Mouse (Mus musculus): ENCODE results near the gene Zfp182.

- no peak for TF ChIP-seq CTCF (IDR thresholded peaks at IDR 0.05; ENCODE audit: extremely low read depth, insufficient read length, insufficient replicate concordance, low read depth, low read length)
- no peak for TF ChIP-seq POLR2A (IDR thresholded peaks at IDR 0.05; ENCODE audit: low read depth, low read length)
Observed at GRCm38 (mm10) chrX:21088645-21088982, 26.5 kb upstream of the Zfp182 start.

All from small intestine, adult 2 months (tissue).